ENCODE assay signal across 14 mouse cellular contexts in genomic region chr2:33188925-33189670, GRCm38 (mm10). TPM values are rescaled to one million over a fixed set of nuclear protein-coding genes. Genes with fewer than 3 reads are reported as not detected.
DNase-seq lines count a peak whose midpoint lies in the region; ATAC-seq and TF ChIP-seq lines count a peak whose summit lies in the region.
"Had no signal": no experiment of that assay in that cellular context is flagged by ENCODE, and none has a peak within 500 bp of the region (broad histone marks: within the 10 kb centered on the region; RNA-seq: fewer than 3 reads in every experiment).

No protein-coding gene starts in this region.

- no peaks in the 10 kb centered on the region for H3K9me3 ChIP-seq in heart, postnatal 0 days (replicated peaks; ENCODE audit: control insufficient read depth, low read length)
- H3K9me3 ChIP-seq: embryonic facial prominence, embryonic 13.5 days; forebrain, embryonic 12.5 days; hindbrain, embryonic 13.5 days; limb, embryonic 12.5 days had no signal

- H3K36me3 ChIP-seq in heart, postnatal 0 days (replicated peaks; ENCODE audit: control insufficient read depth, insufficient read depth, low read length): no peaks in the 10 kb centered on the region
- H3K36me3 ChIP-seq in kidney, adult 2 months (ENCODE audit: control insufficient read depth, insufficient read depth, low read length): no peaks in the 10 kb centered on the region
- H3K36me3 ChIP-seq: embryonic facial prominence, embryonic 13.5 days; forebrain, embryonic 12.5 days; limb, embryonic 12.5 days had no signal

- H3K4me1 ChIP-seq in heart, postnatal 0 days (ENCODE audit: control insufficient read depth, insufficient read depth): peaks cover 40% of the 10 kb centered on the region
- H3K4me1 ChIP-seq in kidney, adult 2 months (ENCODE audit: control insufficient read depth, insufficient read depth, low read length): peaks cover 21% of the 10 kb centered on the region

- H3K27me3 ChIP-seq in heart, postnatal 0 days (ENCODE audit: control insufficient read depth, insufficient read depth, low read length): no peaks in the 10 kb centered on the region
- no peaks in the 10 kb centered on the region for H3K27me3 ChIP-seq in kidney, adult 2 months (replicated peaks; ENCODE audit: control insufficient read depth, insufficient read depth, low read length)
- H3K27me3 ChIP-seq: embryonic facial prominence, embryonic 13.5 days; forebrain, embryonic 12.5 days; hindbrain, embryonic 13.5 days; limb, embryonic 12.5 days had no signal

- no peak overlapping the region for H3K4me2 ChIP-seq in heart, postnatal 0 days (ENCODE audit: low read depth, low read length)
- H3K4me2 ChIP-seq: embryonic facial prominence, embryonic 13.5 days; forebrain, embryonic 12.5 days; hindbrain, embryonic 13.5 days; limb, embryonic 12.5 days had no signal

- TF ChIP-seq EP300 in heart, postnatal 0 days (IDR thresholded peaks at IDR 0.05; ENCODE audit: low read depth): no peak

- no peak for TF ChIP-seq CTCF in heart, postnatal 0 days (IDR thresholded peaks at IDR 0.05; ENCODE audit: low read depth)
- no peak for TF ChIP-seq CTCF in kidney, adult 2 months (conservative IDR thresholded peaks at IDR 0.05; ENCODE audit: insufficient read depth, insufficient read length, low read depth, low read length)

- ATAC-seq in heart, postnatal 0 days (ENCODE audit: insufficient read depth, low read depth): no peak
- ATAC-seq: intestine, embryonic 16.5 days had no signal

- H3K27ac ChIP-seq in heart, postnatal 0 days (ENCODE audit: low read depth): 0 out of 2 replicates have a peak overlapping the region, but pooled peaks have one; percentile 44
- peak overlapping the region; percentile 54 for H3K27ac ChIP-seq in kidney, adult 2 months (ENCODE audit: insufficient read depth, low read depth, low read length)
- H3K27ac ChIP-seq: embryonic facial prominence, embryonic 13.5 days; forebrain, embryonic 12.5 days; hindbrain, embryonic 13.5 days; limb, embryonic 12.5 days had no signal

- no peak overlapping the region for H3K9ac ChIP-seq in heart, postnatal 0 days (replicated peaks; ENCODE audit: low read depth, low read length)
- H3K9ac ChIP-seq: embryonic facial prominence, embryonic 13.5 days; forebrain, embryonic 12.5 days; hindbrain, embryonic 13.5 days; limb, embryonic 12.5 days had no signal

- H3K4me3 ChIP-seq in heart, postnatal 0 days (ENCODE audit: low read depth, low read length): no peak overlapping the region
- H3K4me3 ChIP-seq in kidney, adult 2 months (ENCODE audit: insufficient read depth, low read depth, low read length): no peak overlapping the region
- H3K4me3 ChIP-seq: embryonic facial prominence, embryonic 13.5 days; forebrain, embryonic 12.5 days; hindbrain, embryonic 13.5 days; limb, embryonic 12.5 days had no signal

- 79% methylated on average over 6 of the region's 6 CpGs for WGBS in heart, postnatal 0 days
- WGBS in kidney, adult 2 months: 41% methylated on average over 6 of the region's 6 CpGs

- TF ChIP-seq POLR2A in kidney, adult 2 months (IDR thresholded peaks at IDR 0.05; ENCODE audit: low read depth, low read length): no peak

- peak; percentile 29 for DNase-seq in adrenal gland, adult 2 months
- DNase-seq in adrenal gland, postnatal 25 days: no peak
- DNase-seq in heart, postnatal 0 days (ENCODE audit: low spot score): no peak
- no peak for DNase-seq in heart, postnatal 4 days
- DNase-seq in kidney, adult 2 months: peak; percentile 77
- DNase-seq in kidney, postnatal 36 days: peak; percentile 74 to 75
- no peak for DNase-seq in frontal cortex, postnatal 14 days (ENCODE audit: low spot score in 2 of 2)
- no peak for DNase-seq in adrenal gland, postnatal 36 days

RNA-seq across cellular contexts. Expression of gene Angptl2, which starts 26.8 kb away (rescaled TPM):
- 10 to 100 TPM; 24.0 to 48.3 TPM for total RNA-seq in adrenal gland, adult 2 months (2021)
- polyA plus RNA-seq in adrenal gland, adult 2 months (2012; rRNA removed): 32.5 and 35.7 TPM in 2 replicates
- 21.2 and 23.6 TPM in 2 replicates for total RNA-seq in adrenal gland, postnatal 25 days (2021)
- total RNA-seq in heart, postnatal 0 days (2014; rRNA removed; ENCODE audit: low replicate concordance): 124 and 149 TPM in 2 replicates
- polyA plus RNA-seq in heart, postnatal 0 days (2015; fragmentation: Nextera tagmentation; extraction: Ambion mirVana): 58.0 and 66.5 TPM in 2 replicates
- 100 to 1,000 TPM; 108 to 126 TPM for total RNA-seq in heart, postnatal 4 days (2021)
- 90.1 and 93.0 TPM in 2 replicates for polyA plus RNA-seq in kidney, adult 2 months (2012; rRNA removed)
- 10 to 100 TPM; 31.0 to 31.6 TPM for total RNA-seq in adrenal gland, postnatal 36 days (2021)

RNA-seq across cellular contexts. Expression of gene Garnl3, which starts 57.6 kb away (rescaled TPM):
- 10 to 100 TPM; 13.3 to 15.0 TPM for total RNA-seq in adrenal gland, adult 2 months (2021)
- 13.4 and 21.4 TPM in 2 replicates for polyA plus RNA-seq in adrenal gland, adult 2 months (2012; rRNA removed)
- 17.3 and 19.2 TPM in 2 replicates for total RNA-seq in adrenal gland, postnatal 25 days (2021)
- total RNA-seq in heart, postnatal 0 days (2014; rRNA removed; ENCODE audit: low replicate concordance): 4.0 and 6.3 TPM in 2 replicates
- polyA plus RNA-seq in heart, postnatal 0 days (2015; fragmentation: Nextera tagmentation; extraction: Ambion mirVana): 6.1 TPM in 2 replicates
- 10 to 100 TPM in 1 of 2 experiments, 1 to 10 TPM in 1; 9.7 to 11.6 TPM for total RNA-seq in heart, postnatal 4 days (2021)
- 1.1 and 1.2 TPM in 2 replicates for polyA plus RNA-seq in kidney, adult 2 months (2012; rRNA removed)
- 10 to 100 TPM; 11.6 to 15.3 TPM for total RNA-seq in adrenal gland, postnatal 36 days (2021)
- total RNA-seq: megakaryocyte progenitor cell, adult 5-6 weeks had no signal

Comparison
In these comparisons a context has a peak if more than half of its experiments do, and no peak if none do; other contexts are left out.
1. DNase-seq: peak in adrenal gland, adult 2 months (single experiment), kidney, adult 2 months (single experiment) and kidney, postnatal 36 days (2 of 2); none in adrenal gland, postnatal 25 days (single experiment), heart, postnatal 0 days (single experiment), heart, postnatal 4 days (single experiment), frontal cortex, postnatal 14 days (0 of 2) and adrenal gland, postnatal 36 days (0 of 2).